Mouse (Mus musculus) effector memory CD4-positive, alpha-beta T cell, adult 7 months (primary cell): ENCODE data around the gene Tsen15. TPM values are rescaled to one million over a fixed set of nuclear protein-coding genes. Genes with fewer than 3 reads are reported as not detected.

Source experiments
- polyA plus RNA-seq: library from polyadenylated mRNA; unstranded; fragments of 100-300 nt; shearing (Covaris generic); gene quantifications from one replicate; pipeline ENCODE4 v1.2.1, GENCODE M21; 2017

The Tsen15 gene
- 5.9 TPM for polyA plus RNA-seq

DNA sequence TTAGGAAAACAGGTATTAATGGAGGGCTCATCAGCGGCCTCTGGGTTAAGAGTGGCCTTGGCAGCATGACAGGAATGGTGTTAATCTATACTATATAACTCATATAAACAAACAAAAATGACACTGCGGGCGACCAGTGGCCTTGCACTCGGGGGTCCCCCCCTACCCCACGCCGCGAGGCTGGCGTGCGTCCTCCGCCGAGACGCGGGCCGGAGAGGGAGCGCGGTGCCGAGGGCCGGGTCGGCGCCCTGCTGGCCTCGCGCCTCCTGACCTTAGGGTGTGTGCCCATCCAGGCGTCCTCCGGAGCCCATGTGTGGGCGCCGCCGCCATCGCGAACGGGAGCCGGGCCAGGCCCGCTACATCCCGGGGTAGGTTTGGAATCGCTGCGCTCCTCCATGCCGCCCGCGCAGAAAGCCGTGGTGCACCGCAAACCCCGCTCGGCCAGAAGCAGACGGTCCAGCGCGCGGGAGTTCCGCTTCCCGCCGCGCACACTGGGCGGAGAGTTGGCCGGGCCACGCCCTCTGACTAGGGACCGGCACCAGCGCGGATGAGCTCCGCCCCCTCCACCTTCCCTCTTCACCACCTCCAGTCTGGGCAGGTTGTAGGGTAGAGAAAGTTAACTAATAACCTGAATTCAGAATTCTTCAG, at the start of gene Tsen15:
Tsen15 (minus strand) TSS at position 501 of the 648 bp plus-strand sequence.

DNA sequence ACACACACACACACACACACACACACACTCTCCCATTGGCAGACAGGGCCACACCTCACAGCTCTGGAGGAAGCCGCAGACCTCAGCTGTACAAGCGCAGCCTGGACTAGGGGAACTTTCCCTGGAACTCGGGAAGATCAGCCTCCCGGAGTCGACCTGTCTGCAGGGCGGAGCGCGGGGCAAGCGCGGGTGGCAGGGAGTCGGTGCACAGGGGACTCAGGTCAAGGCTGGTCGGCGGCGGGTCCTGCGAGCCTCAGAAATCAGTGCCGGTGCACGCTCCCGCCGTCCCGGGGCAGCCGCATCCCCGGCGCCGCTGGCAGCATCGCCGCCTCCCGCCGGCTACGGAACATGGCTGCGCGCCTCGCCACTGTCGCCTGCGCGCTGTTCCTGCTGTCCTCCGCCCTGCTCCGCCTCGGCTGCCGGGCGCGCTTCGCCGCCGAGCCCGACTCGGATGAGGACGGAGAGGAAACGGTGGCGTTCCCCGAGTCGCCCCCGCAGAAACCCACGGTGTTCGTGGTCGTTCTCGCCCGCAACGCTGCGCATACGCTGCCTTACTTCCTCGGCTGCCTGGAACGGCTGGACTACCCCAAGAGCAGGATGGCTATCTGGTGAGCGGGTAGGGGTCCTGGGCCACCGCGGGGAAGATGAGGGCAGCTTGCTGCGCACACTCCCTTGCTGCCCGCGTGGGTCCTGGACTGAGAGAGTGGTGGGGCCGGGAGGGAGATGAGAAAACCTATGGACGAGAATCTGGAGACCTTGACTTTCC, 13.5 kb upstream of the Tsen15 start, which contains the start of gene Colgalt2:
Colgalt2 (plus strand) TSS at position 41 of the 766 bp plus-strand sequence.

Other genes starting within 250 kb of the Tsen15 start
- gene Colgalt2, start 13.1 kb upstream of the Tsen15 start, polyA plus RNA-seq, result not detected